In the genomic region with DNA sequence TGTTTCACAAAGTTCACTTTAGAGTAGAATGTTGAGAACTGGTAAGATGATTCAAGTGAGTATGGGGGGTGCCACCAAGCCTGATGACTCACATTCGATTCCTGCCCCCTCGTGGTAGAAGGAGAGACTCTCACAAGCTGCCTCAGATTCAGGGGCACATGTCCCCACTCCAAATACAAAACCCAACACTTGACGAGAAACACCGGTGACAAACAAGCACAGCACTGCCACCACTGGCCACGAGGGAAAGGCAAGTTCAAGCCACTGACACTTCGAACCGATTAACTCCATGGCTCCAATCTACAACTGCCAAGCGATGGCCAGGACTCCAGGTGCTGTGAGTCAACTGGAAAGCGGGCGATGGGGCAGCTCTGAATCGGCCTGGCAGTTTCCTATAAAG, we compare ENCODE assay signal across 9 mouse cellular contexts. TPM values are rescaled to one million over a fixed set of nuclear protein-coding genes. Genes with fewer than 3 reads are reported as not detected.
DNase-seq lines count a peak whose midpoint lies in the region; ATAC-seq and TF ChIP-seq lines count a peak whose summit lies in the region.
"Had no signal": no experiment of that assay in that cellular context is flagged by ENCODE, and none has a peak within 500 bp of the region (broad histone marks: within the 10 kb centered on the region; RNA-seq: fewer than 3 reads in every experiment).

No protein-coding gene starts in this region.

- peak overlapping the region; percentile 44 for H3K9ac ChIP-seq in ES-E14 (ENCODE audit: insufficient read depth, low read depth, low read length, poor library complexity, severe bottlenecking)
- H3K9ac ChIP-seq in intestine, embryonic 15.5 days = no peak overlapping the region
- H3K9ac ChIP-seq: liver, embryonic 15.5 days had no signal

- peak overlapping the region; percentile 22 for H3K4me2 ChIP-seq in intestine, embryonic 15.5 days (replicated peaks)
- H3K4me2 ChIP-seq: liver, embryonic 15.5 days had no signal

- DNase-seq in heart, postnatal 4 days = peak; percentile 42
- no peak for DNase-seq in heart, adult 8-10 months (ENCODE audit: low spot score)
- peak; percentile 21 for DNase-seq in ES-E14 (ENCODE audit: low read depth, low spot score)
- no peak for DNase-seq in right cerebral cortex, postnatal 25 days
- no peak for DNase-seq in embryo, embryonic 9.5 days (ENCODE audit: extremely low spot score)

- H3K36me3 ChIP-seq in ES-E14 (ENCODE audit: control insufficient read depth, insufficient read depth, low read length, poor library complexity, severe bottlenecking) = peaks cover 2% of the 10 kb centered on the region; the same call in 1 of the 2 replicates
- H3K36me3 ChIP-seq in intestine, embryonic 15.5 days = no peaks in the 10 kb centered on the region
- H3K36me3 ChIP-seq: liver, embryonic 15.5 days had no signal

- H3K27me3 ChIP-seq in intestine, embryonic 15.5 days (replicated peaks) = no peaks in the 10 kb centered on the region
- H3K27me3 ChIP-seq: liver, embryonic 15.5 days had no signal

- peak overlapping the region; percentile 43 to 48; a peak in 3 of 4 replicates for H3K4me3 ChIP-seq in ES-E14 (ENCODE audit: insufficient read depth in 1 of 2, low read depth in 1 of 2, low read length in 2 of 2, poor library complexity in 1 of 2, severe bottlenecking in 1 of 2)
- no peak overlapping the region for H3K4me3 ChIP-seq in intestine, embryonic 15.5 days (replicated peaks)
- H3K4me3 ChIP-seq: liver, embryonic 15.5 days had no signal

- H3K4me1 ChIP-seq in ES-E14 (ENCODE audit: control insufficient read depth in 2 of 2, insufficient read depth in 2 of 2, low read length in 2 of 2, poor library complexity in 1 of 2) = peaks cover 5 to 19% of the 10 kb centered on the region in 2 experiments
- H3K4me1 ChIP-seq in intestine, embryonic 15.5 days (replicated peaks) = peaks cover 29% of the 10 kb centered on the region

- no peaks in the 10 kb centered on the region for H3K9me3 ChIP-seq in ES-E14 (ENCODE audit: control insufficient read depth, insufficient read depth, low read depth, low read length)
- H3K9me3 ChIP-seq in intestine, embryonic 15.5 days = no peaks in the 10 kb centered on the region
- H3K9me3 ChIP-seq: liver, embryonic 15.5 days had no signal

- peak; percentile 7; the same call in 1 of the 2 replicates for ATAC-seq in intestine, embryonic 15.5 days
- ATAC-seq in megakaryocyte progenitor cell, adult 5-6 weeks (replicated peaks; ENCODE audit: poor library complexity) = peak; percentile 39
- no peak for ATAC-seq in inflammation-experienced regulatory T-cells, adult 6 months

- H3K27ac ChIP-seq in ES-E14 (ENCODE audit: insufficient read depth, low read depth, low read length, poor library complexity, severe bottlenecking) = no peak overlapping the region
- peak overlapping the region; percentile 85 for H3K27ac ChIP-seq in intestine, embryonic 15.5 days
- H3K27ac ChIP-seq: liver, embryonic 15.5 days had no signal

- 66% methylated on average over 11 of the region's 11 CpGs for WGBS in intestine, embryonic 15.5 days

- in situ Hi-C loops in ES-E14 (cut with MboI; ENCODE audit: low sequenced_read_pairs in 2 of 2, unreplicated experiment in 2 of 2) = no loop called here

TF ChIP-seq in ES-E14, 5 proteins besides CTCF, POLR2A, EP300 and RAD21:
- TF ChIP-seq ZC3H11A (IDR thresholded peaks at IDR 0.05; ENCODE audit: borderline replicate concordance, low read depth, low read length) (no peak), CHD2 (IDR thresholded peaks at IDR 0.05; ENCODE audit: low read depth, low read length) (no peak), ZNF384 (IDR thresholded peaks at IDR 0.05; ENCODE audit: low read depth, low read length) (no peak), HCFC1 (IDR thresholded peaks at IDR 0.05; ENCODE audit: borderline replicate concordance, insufficient read depth, low read length) (no peak), MAFK (IDR thresholded peaks at IDR 0.05; ENCODE audit: insufficient read depth, low read depth, low read length) (no peak)

RNA-seq across cellular contexts. Expression of gene Cmtm4, which starts 21.8 kb away (rescaled TPM):
- total RNA-seq in heart, postnatal 4 days (2021) = 10 to 100 TPM; 17.1 to 17.2 TPM
- 10 to 100 TPM; 10.7 to 11.8 (median 11.0) TPM for total RNA-seq in heart, adult 8-10 months (2022)
- total RNA-seq in ES-E14 (2012; rRNA removed) = 20.5 and 21.3 TPM in 2 replicates
- 6.3 and 6.9 TPM in 2 replicates for polyA plus RNA-seq in intestine, embryonic 15.5 days (2015; fragmentation: Nextera tagmentation; extraction: Ambion mirVana)
- total RNA-seq in megakaryocyte progenitor cell, adult 5-6 weeks (2015) = 0.79 and 0.85 TPM in 2 replicates
- 0.84 and 0.87 TPM in 2 replicates for total RNA-seq in megakaryocyte progenitor cell, adult 5-6 weeks (2017)
- polyA plus RNA-seq in inflammation-experienced regulatory T-cells, adult 6 months (2017; shearing (Covaris generic)) = under 1 TPM; 0.32 to 0.78 (median 0.64) TPM

RNA-seq across cellular contexts. Expression of gene Cmtm3, which starts 34.6 kb away (rescaled TPM):
- total RNA-seq in heart, postnatal 4 days (2021) = 10 to 100 TPM; 50.6 to 50.7 TPM
- 10 to 100 TPM; 10.1 to 18.8 (median 14.9) TPM for total RNA-seq in heart, adult 8-10 months (2022)
- 8.0 and 12.6 TPM in 2 replicates for total RNA-seq in ES-E14 (2012; rRNA removed)
- 111 and 126 TPM in 2 replicates for polyA plus RNA-seq in intestine, embryonic 15.5 days (2015; fragmentation: Nextera tagmentation; extraction: Ambion mirVana)
- 28.2 and 39.9 TPM in 2 replicates for total RNA-seq in megakaryocyte progenitor cell, adult 5-6 weeks (2015)
- total RNA-seq in megakaryocyte progenitor cell, adult 5-6 weeks (2017) = 12.0 and 21.6 TPM in 2 replicates
- polyA plus RNA-seq in inflammation-experienced regulatory T-cells, adult 6 months (2017; shearing (Covaris generic)) = 10 to 100 TPM; 14.7 to 21.3 (median 17.4) TPM

RNA-seq across cellular contexts. Expression of gene Cmtm2b, which starts 51.7 kb away (rescaled TPM):
- not detected for total RNA-seq in heart, postnatal 4 days (2021)
- total RNA-seq in heart, adult 8-10 months (2022) = not detected
- not detected in 2 replicates for total RNA-seq in ES-E14 (2012; rRNA removed)
- polyA plus RNA-seq in intestine, embryonic 15.5 days (2015; fragmentation: Nextera tagmentation; extraction: Ambion mirVana) = not detected in 2 replicates
- not detected in 2 replicates for total RNA-seq in megakaryocyte progenitor cell, adult 5-6 weeks (2015)
- not detected in 2 replicates for total RNA-seq in megakaryocyte progenitor cell, adult 5-6 weeks (2017)
- not detected for polyA plus RNA-seq in inflammation-experienced regulatory T-cells, adult 6 months (2017; shearing (Covaris generic))
- polyA plus RNA-seq: liver, embryonic 15.5 days had no signal

RNA-seq across cellular contexts. Expression of gene Gm11020, which starts 52.4 kb away (rescaled TPM):
- total RNA-seq in heart, postnatal 4 days (2021) = not detected
- total RNA-seq in heart, adult 8-10 months (2022) = not detected
- total RNA-seq in ES-E14 (2012; rRNA removed) = not detected in 2 replicates
- not detected in 2 replicates for polyA plus RNA-seq in intestine, embryonic 15.5 days (2015; fragmentation: Nextera tagmentation; extraction: Ambion mirVana)
- not detected in 2 replicates for total RNA-seq in megakaryocyte progenitor cell, adult 5-6 weeks (2015)
- not detected in 2 replicates for total RNA-seq in megakaryocyte progenitor cell, adult 5-6 weeks (2017)
- polyA plus RNA-seq in inflammation-experienced regulatory T-cells, adult 6 months (2017; shearing (Covaris generic)) = not detected
- polyA plus RNA-seq: liver, embryonic 15.5 days had no signal

Comparison
In these comparisons a context has a peak if more than half of its experiments do, and no peak if none do; other contexts are left out.
1. DNase-seq: peak in heart, postnatal 4 days (single experiment) and ES-E14 (single experiment); none in heart, adult 8-10 months (single experiment), right cerebral cortex, postnatal 25 days (single experiment) and embryo, embryonic 9.5 days (single experiment).
2. RNA of gene Cmtm4, which starts 21.8 kb away (total RNA-seq): 20.5 to 21.3 TPM in ES-E14, 17.1 to 17.2 TPM in heart, postnatal 4 days and 10.7 to 11.8 TPM in heart, adult 8-10 months; 0.79 to 0.87 TPM in megakaryocyte progenitor cell, adult 5-6 weeks; every median in the first group is over 4 times any median in the second.